Mouse (Mus musculus): Measurements from ENCODE around the gene Hmga2. TPM values are rescaled to one million over a fixed set of nuclear protein-coding genes. Genes with fewer than 3 reads are reported as not detected.
A peak's percentile ranks its signal among the peaks of the same experiment; 100 is the strongest.

The Hmga2 gene
- polyA plus RNA-seq, 1 experiment from 2014 or later, result 59.2 TPM

- Histone ChIP-seq H3K4me1 (peaks cover 9% of the 10 kb centered on the region; the same call in 1 of the 2 replicates), H3K27me3 (no peaks in the 10 kb centered on the region), H3K36me3 (no peaks in the 10 kb centered on the region), H3K9ac (no peak overlapping the region), H3K27ac (no peak overlapping the region), H3K4me3 (no peak overlapping the region), H3K4me2 (no peak overlapping the region), H3K9me3 (peaks cover 9% of the 10 kb centered on the region; the same call in 1 of the 2 replicates)
- WGBS, result 76% methylated on average over 5 of the region's 5 CpGs
- ATAC-seq (ENCODE audit: insufficient number of reproducible peaks, insufficient read depth, low FRiP score, low TSS enrichment, low read depth), result no peak
Observed at GRCm38 (mm10) chr10:120491477-120491876, 15.2 kb upstream of the Hmga2 start.

DNA sequence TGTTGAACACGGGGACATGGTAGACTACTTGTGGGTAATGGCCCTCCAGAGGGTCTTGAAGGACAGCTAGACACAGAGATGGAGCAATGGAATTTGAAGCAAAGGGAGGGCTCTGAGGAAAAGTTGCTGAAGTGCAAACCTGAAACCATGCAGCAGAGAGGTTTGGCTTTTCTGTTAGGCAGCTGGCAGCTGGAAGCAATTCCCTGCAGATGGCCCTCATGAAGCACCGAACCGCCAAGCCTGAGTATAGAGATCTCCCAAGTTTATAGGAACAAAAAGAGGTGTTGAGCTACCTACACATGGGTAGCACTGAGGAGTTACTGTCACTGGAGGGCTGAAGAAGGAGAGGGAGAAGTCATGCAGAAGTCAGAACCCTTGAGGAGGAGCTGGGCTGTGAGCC lies 13.3 kb upstream of the Hmga2 start:
- Histone ChIP-seq H3K36me3 (no peaks in the 10 kb centered on the region), H3K4me2 (no peak overlapping the region), H3K4me1 (peaks cover 9% of the 10 kb centered on the region; the same call in 1 of the 2 replicates), H3K4me3 (no peak overlapping the region), H3K9me3 (peaks cover 14% of the 10 kb centered on the region; the same call in 1 of the 2 replicates), H3K27me3 (no peaks in the 10 kb centered on the region), H3K27ac (no peak overlapping the region), H3K9ac (no peak overlapping the region)
- WGBS, result 36% methylated on average over 3 of the region's 3 CpGs
- ATAC-seq (ENCODE audit: insufficient number of reproducible peaks, insufficient read depth, low FRiP score, low TSS enrichment, low read depth), result no peak

- WGBS, result 67% methylated on average over 4 of the region's 4 CpGs
- H3K4me1 ChIP-seq, result peaks cover 9% of the 10 kb centered on the region; the same call in 1 of the 2 replicates
- H3K27me3 ChIP-seq, result no peaks in the 10 kb centered on the region
- ATAC-seq (ENCODE audit: insufficient number of reproducible peaks, insufficient read depth, low FRiP score, low TSS enrichment, low read depth), result no peak
- H3K4me2 ChIP-seq, result no peak overlapping the region
- H3K36me3 ChIP-seq, result no peaks in the 10 kb centered on the region
- H3K9me3 ChIP-seq, result peaks cover 14% of the 10 kb centered on the region; the same call in 1 of the 2 replicates
- H3K27ac ChIP-seq, result no peak overlapping the region
- H3K4me3 ChIP-seq, result no peak overlapping the region
- no peak overlapping the region for H3K9ac ChIP-seq
Observed at GRCm38 (mm10) chr10:120488526-120488925, 12.3 kb upstream of the Hmga2 start.

DNA sequence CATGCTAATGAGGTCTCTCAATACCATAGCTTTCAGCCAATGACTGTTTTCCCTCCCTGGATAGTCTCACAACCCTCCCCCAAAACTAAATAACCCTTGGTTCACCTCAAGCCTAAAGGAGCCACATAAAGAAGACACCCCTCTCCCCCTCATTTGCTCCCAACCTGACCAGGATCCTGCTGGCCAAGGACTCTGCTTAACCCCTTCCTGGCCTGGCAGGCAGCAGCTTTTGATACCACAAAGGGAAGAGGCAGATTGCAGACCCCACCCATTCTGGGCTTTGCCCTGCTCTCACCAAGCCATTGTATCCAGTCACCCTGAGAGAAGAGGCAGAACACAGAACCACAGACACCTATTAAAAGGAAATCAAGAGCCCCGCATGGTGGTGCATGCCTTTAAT lies 11.6 kb upstream of the Hmga2 start:
- Histone ChIP-seq H3K4me3 (no peak overlapping the region), H3K27me3 (no peaks in the 10 kb centered on the region), H3K4me2 (no peak overlapping the region), H3K9ac (no peak overlapping the region), H3K9me3 (peaks cover 14% of the 10 kb centered on the region; the same call in 1 of the 2 replicates), H3K4me1 (peaks cover 9% of the 10 kb centered on the region; the same call in 1 of the 2 replicates), H3K36me3 (no peaks in the 10 kb centered on the region), H3K27ac (no peak overlapping the region)
- 91% methylated on average over 1 of the region's 1 CpGs for WGBS
- no peak for ATAC-seq (ENCODE audit: insufficient number of reproducible peaks, insufficient read depth, low FRiP score, low TSS enrichment, low read depth)

- H3K27ac ChIP-seq, result no peak overlapping the region
- H3K4me2 ChIP-seq, result no peak overlapping the region
- no peak overlapping the region for H3K4me3 ChIP-seq
- no peak overlapping the region for H3K9ac ChIP-seq
- H3K9me3 ChIP-seq, result peaks cover 14% of the 10 kb centered on the region; the same call in 1 of the 2 replicates
- H3K4me1 ChIP-seq, result peaks cover 9% of the 10 kb centered on the region; the same call in 1 of the 2 replicates
- no peaks in the 10 kb centered on the region for H3K27me3 ChIP-seq
- 73% methylated on average over 1 of the region's 1 CpGs for WGBS
- no peaks in the 10 kb centered on the region for H3K36me3 ChIP-seq
- no peak for ATAC-seq (ENCODE audit: insufficient number of reproducible peaks, insufficient read depth, low FRiP score, low TSS enrichment, low read depth)
Observed at GRCm38 (mm10) chr10:120485461-120485860, 9.2 kb upstream of the Hmga2 start.

DNA sequence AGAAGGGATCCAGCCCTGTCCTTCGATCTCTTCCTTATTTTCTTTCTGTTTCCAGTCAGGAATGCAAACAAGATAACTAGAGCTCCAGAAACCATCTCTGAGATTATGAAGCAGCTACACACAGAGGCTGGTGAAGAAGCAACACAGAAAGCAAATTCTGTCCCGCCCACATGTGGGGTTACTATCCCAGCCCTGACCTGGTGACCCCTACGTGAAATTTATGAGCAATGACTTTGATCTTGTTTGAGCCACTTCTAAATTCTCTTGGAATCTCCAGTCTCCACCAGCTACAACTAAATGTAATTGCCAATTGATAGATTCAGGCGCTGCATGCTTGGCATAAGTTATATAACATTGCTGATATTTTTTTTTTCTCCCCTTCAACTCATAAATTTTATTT lies 7.9 kb upstream of the Hmga2 start:
- Histone ChIP-seq H3K9ac (no peak overlapping the region), H3K27ac (no peak overlapping the region), H3K36me3 (no peaks in the 10 kb centered on the region), H3K4me1 (no peaks in the 10 kb centered on the region; the same call in 1 of the 2 replicates), H3K4me3 (no peak overlapping the region), H3K9me3 (peaks cover 14% of the 10 kb centered on the region; the same call in 1 of the 2 replicates), H3K4me2 (no peak overlapping the region), H3K27me3 (no peaks in the 10 kb centered on the region)
- 71% methylated on average over 4 of the region's 4 CpGs for WGBS
- ATAC-seq (ENCODE audit: insufficient number of reproducible peaks, insufficient read depth, low FRiP score, low TSS enrichment, low read depth), result no peak

- Histone ChIP-seq H3K4me2 (peak overlapping the region; percentile 81), H3K4me1 (peaks cover 6% of the 10 kb centered on the region; the same call in 1 of the 2 replicates), H3K9me3 (no peaks in the 10 kb centered on the region), H3K4me3 (peak overlapping the region; percentile 91), H3K27me3 (no peaks in the 10 kb centered on the region), H3K27ac (peak overlapping the region; percentile 97), H3K36me3 (no peaks in the 10 kb centered on the region), H3K9ac (peak overlapping the region; percentile 99)
- no peak for ATAC-seq (ENCODE audit: insufficient number of reproducible peaks, insufficient read depth, low FRiP score, low TSS enrichment, low read depth)
- WGBS, result under 1% methylated on average over 16 of the region's 16 CpGs
Observed at GRCm38 (mm10) chr10:120478164-120478563, 1.9 kb upstream of the Hmga2 start.

GRCm38 (mm10) chr10:120477501-120477900 lies 1.2 kb upstream of the Hmga2 start:
- ATAC-seq (ENCODE audit: insufficient number of reproducible peaks, insufficient read depth, low FRiP score, low TSS enrichment, low read depth), result no peak
- peak overlapping the region; percentile 91 for H3K4me3 ChIP-seq
- peak overlapping the region; percentile 97 for H3K27ac ChIP-seq
- peak overlapping the region; percentile 99 for H3K9ac ChIP-seq
- H3K4me1 ChIP-seq, result peaks cover 11% of the 10 kb centered on the region; the same call in 1 of the 2 replicates
- H3K4me2 ChIP-seq, result peak overlapping the region; percentile 81
- 0% methylated on average over 21 of the region's 21 CpGs for WGBS
- H3K9me3 ChIP-seq, result no peaks in the 10 kb centered on the region
- H3K27me3 ChIP-seq, result no peaks in the 10 kb centered on the region
- H3K36me3 ChIP-seq, result no peaks in the 10 kb centered on the region

- peaks cover 11% of the 10 kb centered on the region; the same call in 1 of the 2 replicates for H3K4me1 ChIP-seq
Observed at GRCm38 (mm10) chr10:120476516-120477336, 457 bp upstream of the Hmga2 start.

DNA sequence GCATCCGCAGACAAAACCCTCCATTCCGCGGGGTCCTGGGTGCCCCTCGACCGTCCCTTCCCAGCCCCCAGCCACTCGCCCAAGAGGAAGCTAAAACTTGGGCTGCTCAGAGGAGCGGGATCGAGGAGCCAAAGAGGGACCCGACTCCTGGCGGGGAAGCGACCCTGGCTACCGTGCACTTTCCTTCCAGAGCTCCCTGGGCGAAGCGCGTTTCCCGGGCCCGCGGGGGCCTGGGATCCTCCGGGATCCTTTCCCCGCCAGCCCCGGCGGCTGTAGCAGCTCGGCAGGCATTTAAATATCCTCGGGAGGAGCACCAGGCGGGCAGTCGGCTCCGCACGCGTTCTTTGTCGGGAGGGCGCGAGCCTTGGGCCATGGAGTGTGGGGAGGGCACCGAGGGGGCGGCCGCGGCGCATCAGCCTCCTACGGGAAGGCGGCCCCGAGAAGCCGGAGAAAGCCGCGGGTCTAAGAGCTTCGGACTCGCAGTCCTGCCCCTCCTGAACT lies 1.2 kb downstream of the Hmga2 start:
- Histone ChIP-seq H3K9ac (peak overlapping the region; percentile 99), H3K36me3 (peaks cover 5% of the 10 kb centered on the region; the same call in 1 of the 2 replicates), H3K4me1 (peaks cover 11% of the 10 kb centered on the region; the same call in 1 of the 2 replicates), H3K9me3 (no peaks in the 10 kb centered on the region), H3K4me2 (peak overlapping the region; percentile 81), H3K4me3 (peak overlapping the region; percentile 91), H3K27ac (peak overlapping the region; percentile 97), H3K27me3 (no peaks in the 10 kb centered on the region)
- no peak for ATAC-seq (ENCODE audit: insufficient number of reproducible peaks, insufficient read depth, low FRiP score, low TSS enrichment, low read depth)
- under 1% methylated on average over 45 of the region's 45 CpGs for WGBS

More at GRCm38 (mm10) chr10:120476516-120477336, 457 bp upstream of the Hmga2 start:
- ATAC-seq (ENCODE audit: insufficient number of reproducible peaks, insufficient read depth, low FRiP score, low TSS enrichment, low read depth), result peak; percentile 67
- Histone ChIP-seq H3K36me3 (no peaks in the 10 kb centered on the region), H3K9ac (peak overlapping the region; percentile 99), H3K27me3 (no peaks in the 10 kb centered on the region), H3K27ac (peak overlapping the region; percentile 97), H3K4me2 (peak overlapping the region; percentile 81), H3K4me3 (peak overlapping the region; percentile 91), H3K9me3 (no peaks in the 10 kb centered on the region)
- WGBS, result under 1% methylated on average over 51 of the region's 52 CpGs

GRCm38 (mm10) chr10:120474301-120474700 lies 2.0 kb downstream of the Hmga2 start:
- peak overlapping the region; percentile 99 for H3K9ac ChIP-seq
- no peak for ATAC-seq (ENCODE audit: insufficient number of reproducible peaks, insufficient read depth, low FRiP score, low TSS enrichment, low read depth)
- H3K27me3 ChIP-seq, result no peaks in the 10 kb centered on the region
- peaks cover 15% of the 10 kb centered on the region; the same call in 1 of the 2 replicates for H3K4me1 ChIP-seq
- peak overlapping the region; percentile 81 for H3K4me2 ChIP-seq
- peak overlapping the region; percentile 97 for H3K27ac ChIP-seq
- peaks cover 13% of the 10 kb centered on the region for H3K36me3 ChIP-seq
- H3K4me3 ChIP-seq, result peak overlapping the region; percentile 91
- no peaks in the 10 kb centered on the region for H3K9me3 ChIP-seq
- 0% methylated on average over 20 of the region's 20 CpGs for WGBS

Data from embryonic facial prominence, embryonic 13.5 days (tissue).